Mouse (Mus musculus) embryonic fibroblast, embryonic 13.5 days (primary cell): ENCODE measurements at regions not wholly inside any gene's neighbourhood (a gene's known extent, or its start where the extent isn't known, plus 50 kb on each side); places are given as distances from the start of the nearest gene placed in this dataset.

Source experiments
- CTCF ChIP-seq: IDR thresholded peaks from 2 replicates; pipeline ENCODE4 v1.5.1; 2011; ENCODE audit warnings: mild to moderate bottlenecking, control low read depth, low read length, moderate library complexity, borderline replicate concordance; ENCODE audit not compliant: insufficient read depth
- POLR2A ChIP-seq: IDR thresholded peaks from 2 replicates; pipeline ENCODE4 v1.6.1; 2011; ENCODE audit warnings: low read depth, mild to moderate bottlenecking, control low read depth, low read length, moderate library complexity

DNA sequence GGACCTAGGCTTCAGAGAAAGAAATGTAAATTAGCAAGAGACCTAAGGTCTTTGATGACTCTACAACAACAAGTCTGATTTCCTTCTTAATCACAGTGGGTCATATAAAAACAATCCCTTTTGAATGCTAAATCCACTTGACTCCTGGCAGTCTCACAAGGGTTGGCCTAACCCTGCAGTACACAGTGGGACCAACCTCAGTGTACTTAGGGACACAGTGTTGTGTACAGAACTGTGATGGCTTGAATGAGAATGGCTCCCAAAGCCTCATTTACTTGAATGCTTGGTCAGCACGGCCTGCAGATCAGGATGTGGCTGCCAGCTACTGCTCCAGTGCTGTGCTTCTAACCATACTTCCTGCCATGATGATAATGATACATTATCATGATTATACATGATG lies 185.2 kb downstream of the Opa1 start:
- TF ChIP-seq POLR2A, result no peak
- no peak for TF ChIP-seq CTCF
